Mouse (Mus musculus) heart, embryonic 15.5 days (tissue): Measurements from ENCODE around the gene Tpk1. TPM values are rescaled to one million over a fixed set of nuclear protein-coding genes. Genes with fewer than 3 reads are reported as not detected.

Experiments
- ATAC-seq: fragments of 200-750 bp; cut with Nextera tagmentation; replicated peaks from 2 replicates; pipeline ENCODE4 v1.8.0; 2017; ENCODE audit warnings: low read depth, moderate TSS enrichment; ENCODE audit not compliant: insufficient number of reproducible peaks, insufficient read depth, low FRiP score
- H3K27ac ChIP-seq: fragments of 300-500 bp; sonication (generic); 2 replicates; pipeline ENCODE4 v1.5.1; 2015; ENCODE audit warnings: mild to moderate bottlenecking, inconsistent platforms
- H3K27me3 ChIP-seq: fragments of 300-500 bp; sonication (generic); 2 replicates; pipeline ENCODE4 v1.6.1; 2015; ENCODE audit warnings: inconsistent platforms
- H3K36me3 ChIP-seq: fragments of 300-500 bp; sonication (generic); 2 replicates; pipeline ENCODE4 v1.6.1; 2015; ENCODE audit warnings: mild to moderate bottlenecking, inconsistent platforms
- H3K4me1 ChIP-seq: fragments of 300-500 bp; sonication (generic); replicated peaks from 2 replicates; pipeline ENCODE4 v1.6.1; 2015; ENCODE audit warnings: inconsistent platforms
- H3K4me2 ChIP-seq: fragments of 300-500 bp; sonication (generic); 2 replicates; pipeline ENCODE4 v1.6.1; 2015; ENCODE audit warnings: inconsistent platforms, mild to moderate bottlenecking, moderate library complexity
- H3K4me3 ChIP-seq: fragments of 300-500 bp; sonication (generic); 2 replicates; pipeline ENCODE4 v1.5.1; 2015; ENCODE audit warnings: mild to moderate bottlenecking, inconsistent platforms
- H3K9ac ChIP-seq: fragments of 300-500 bp; sonication (generic); 2 replicates; pipeline ENCODE4 v1.6.1; 2015; ENCODE audit warnings: mild to moderate bottlenecking, inconsistent platforms
- H3K9me3 ChIP-seq: fragments of 300-500 bp; sonication (generic); replicated peaks from 2 replicates; pipeline ENCODE4 v1.6.1; 2016; ENCODE audit warnings: inconsistent platforms
- WGBS: fragments of 180-500 bp; shearing (Covaris S2); methylation state at CpG from one replicate; pipeline ENCODE4 v1.1.7; 2015; ENCODE audit warnings: mixed read lengths; 5-methylcytosine and 5-hydroxymethylcytosine counted together
- polyA plus RNA-seq: library from polyadenylated mRNA; unstranded; fragments of >200 nt; fragmentation: Nextera tagmentation; extraction: Ambion mirVana; gene quantifications from 2 replicates; pipeline ENCODE4 v1.2.1, GENCODE M21; 2015

The Tpk1 gene
- polyA plus RNA-seq, 1 experiment from 2014 or later: 6.6 TPM

- peak; percentile 69; the same call in 1 of the 2 replicates for ATAC-seq
- Histone ChIP-seq H3K36me3 (no peaks in the 10 kb centered on the region), H3K4me2 (no peak overlapping the region), H3K4me3 (no peak overlapping the region), H3K4me1 (peaks cover 3% of the 10 kb centered on the region), H3K27ac (peak overlapping the region; percentile 40), H3K9me3 (no peaks in the 10 kb centered on the region), H3K27me3 (no peaks in the 10 kb centered on the region), H3K9ac (no peak overlapping the region)
- 44% methylated on average over 3 of the region's 3 CpGs for WGBS
Measured at GRCm38 (mm10) chr6:43382284-43382683, 283.8 kb downstream of the Tpk1 start.

GRCm38 (mm10) chr6:43373206-43373605, 292.9 kb downstream of the Tpk1 start:
- WGBS: 80% methylated on average over 5 of the region's 5 CpGs

GRCm38 (mm10) chr6:43367434-43367945, 298.6 kb downstream of the Tpk1 start:
- no peak overlapping the region for H3K4me2 ChIP-seq
- H3K9ac ChIP-seq: no peak overlapping the region
- no peaks in the 10 kb centered on the region for H3K4me1 ChIP-seq
- no peak overlapping the region for H3K4me3 ChIP-seq
- WGBS: 43% methylated on average over 1 of the region's 1 CpGs
- no peaks in the 10 kb centered on the region for H3K36me3 ChIP-seq
- H3K27me3 ChIP-seq: no peaks in the 10 kb centered on the region
- H3K27ac ChIP-seq: no peak overlapping the region
- no peak for ATAC-seq
- H3K9me3 ChIP-seq: no peaks in the 10 kb centered on the region

More at GRCm38 (mm10) chr6:43373206-43373605, 292.9 kb downstream of the Tpk1 start:
- no peaks in the 10 kb centered on the region for H3K4me1 ChIP-seq
- H3K4me2 ChIP-seq: no peak overlapping the region
- no peaks in the 10 kb centered on the region for H3K27me3 ChIP-seq
- H3K27ac ChIP-seq: no peak overlapping the region
- no peak overlapping the region for H3K4me3 ChIP-seq
- no peak overlapping the region for H3K9ac ChIP-seq
- H3K36me3 ChIP-seq: no peaks in the 10 kb centered on the region
- no peaks in the 10 kb centered on the region for H3K9me3 ChIP-seq
- no peak for ATAC-seq

- Histone ChIP-seq H3K9me3 (no peaks in the 10 kb centered on the region), H3K9ac (no peak overlapping the region), H3K27me3 (no peaks in the 10 kb centered on the region), H3K27ac (no peak overlapping the region), H3K4me1 (no peaks in the 10 kb centered on the region), H3K4me3 (no peak overlapping the region), H3K36me3 (no peaks in the 10 kb centered on the region), H3K4me2 (no peak overlapping the region)
- no peak for ATAC-seq
- 56% methylated on average over 2 of the region's 2 CpGs for WGBS
Measured at GRCm38 (mm10) chr6:43366952-43367351, 299.1 kb downstream of the Tpk1 start.

- Histone ChIP-seq H3K27me3 (no peaks in the 10 kb centered on the region), H3K4me2 (no peak overlapping the region), H3K9ac (no peak overlapping the region), H3K9me3 (no peaks in the 10 kb centered on the region), H3K27ac (no peak overlapping the region), H3K36me3 (no peaks in the 10 kb centered on the region), H3K4me3 (no peak overlapping the region), H3K4me1 (no peaks in the 10 kb centered on the region)
- 75% methylated on average over 3 of the region's 3 CpGs for WGBS
- no peak for ATAC-seq
Measured at GRCm38 (mm10) chr6:43363917-43364316, 302.2 kb downstream of the Tpk1 start.

- WGBS: 75% methylated on average over 5 of the region's 5 CpGs
- Histone ChIP-seq H3K27ac (no peak overlapping the region), H3K9me3 (no peaks in the 10 kb centered on the region), H3K4me3 (no peak overlapping the region), H3K27me3 (no peaks in the 10 kb centered on the region), H3K4me2 (no peak overlapping the region), H3K9ac (no peak overlapping the region), H3K36me3 (no peaks in the 10 kb centered on the region), H3K4me1 (no peaks in the 10 kb centered on the region)
- no peak for ATAC-seq
Measured at GRCm38 (mm10) chr6:43363291-43363820, 302.7 kb downstream of the Tpk1 start.

- Histone ChIP-seq H3K4me3 (no peak overlapping the region), H3K27me3 (no peaks in the 10 kb centered on the region), H3K9ac (no peak overlapping the region), H3K4me2 (no peak overlapping the region), H3K9me3 (no peaks in the 10 kb centered on the region), H3K36me3 (no peaks in the 10 kb centered on the region), H3K4me1 (no peaks in the 10 kb centered on the region), H3K27ac (no peak overlapping the region)
- ATAC-seq: no peak
- WGBS: 60% methylated on average over 5 of the region's 5 CpGs
Measured at GRCm38 (mm10) chr6:43361248-43361647, 304.8 kb downstream of the Tpk1 start.

GRCm38 (mm10) chr6:43360214-43360613, 305.9 kb downstream of the Tpk1 start:
- no peak for ATAC-seq
- no peaks in the 10 kb centered on the region for H3K27me3 ChIP-seq
- no peak overlapping the region for H3K27ac ChIP-seq
- WGBS: 78% methylated on average over 3 of the region's 3 CpGs
- no peak overlapping the region for H3K9ac ChIP-seq
- H3K9me3 ChIP-seq: no peaks in the 10 kb centered on the region
- no peaks in the 10 kb centered on the region for H3K36me3 ChIP-seq
- no peak overlapping the region for H3K4me3 ChIP-seq
- no peaks in the 10 kb centered on the region for H3K4me1 ChIP-seq
- H3K4me2 ChIP-seq: no peak overlapping the region

GRCm38 (mm10) chr6:43354562-43355241, 311.4 kb downstream of the Tpk1 start:
- 56% methylated on average over 9 of the region's 9 CpGs for WGBS
- H3K4me3 ChIP-seq: no peak overlapping the region
- ATAC-seq: no peak

GRCm38 (mm10) chr6:43353446-43353845, 312.6 kb downstream of the Tpk1 start:
- Histone ChIP-seq H3K4me3 (no peak overlapping the region), H3K36me3 (no peaks in the 10 kb centered on the region), H3K4me1 (no peaks in the 10 kb centered on the region), H3K27ac (no peak overlapping the region), H3K9ac (no peak overlapping the region), H3K9me3 (no peaks in the 10 kb centered on the region), H3K27me3 (no peaks in the 10 kb centered on the region), H3K4me2 (no peak overlapping the region)
- no peak for ATAC-seq
- WGBS: 86% methylated on average over 4 of the region's 4 CpGs

More at GRCm38 (mm10) chr6:43354562-43355241, 311.4 kb downstream of the Tpk1 start:
- Histone ChIP-seq H3K27ac (no peak overlapping the region), H3K27me3 (no peaks in the 10 kb centered on the region), H3K9ac (no peak overlapping the region), H3K9me3 (no peaks in the 10 kb centered on the region), H3K36me3 (no peaks in the 10 kb centered on the region), H3K4me2 (no peak overlapping the region), H3K4me1 (no peaks in the 10 kb centered on the region)

GRCm38 (mm10) chr6:43349083-43349482, 317.0 kb downstream of the Tpk1 start:
- H3K36me3 ChIP-seq: no peaks in the 10 kb centered on the region
- no peak overlapping the region for H3K4me2 ChIP-seq
- H3K27me3 ChIP-seq: no peaks in the 10 kb centered on the region
- no peak overlapping the region for H3K4me3 ChIP-seq
- ATAC-seq: no peak
- no peaks in the 10 kb centered on the region for H3K9me3 ChIP-seq
- no peak overlapping the region for H3K9ac ChIP-seq
- 47% methylated on average over 4 of the region's 4 CpGs for WGBS
- no peak overlapping the region for H3K27ac ChIP-seq
- H3K4me1 ChIP-seq: no peaks in the 10 kb centered on the region

GRCm38 (mm10) chr6:43347637-43348036, 318.4 kb downstream of the Tpk1 start:
- no peak overlapping the region for H3K4me3 ChIP-seq
- H3K4me2 ChIP-seq: no peak overlapping the region
- no peaks in the 10 kb centered on the region for H3K9me3 ChIP-seq
- H3K9ac ChIP-seq: no peak overlapping the region
- ATAC-seq: no peak
- no peak overlapping the region for H3K27ac ChIP-seq
- H3K27me3 ChIP-seq: no peaks in the 10 kb centered on the region
- H3K36me3 ChIP-seq: no peaks in the 10 kb centered on the region
- 88% methylated on average over 1 of the region's 1 CpGs for WGBS
- H3K4me1 ChIP-seq: no peaks in the 10 kb centered on the region
